Mouse (Mus musculus): Measurements from ENCODE around the gene Dars2.
"Not testable (repeated sequence)": the region's sequence is repeated elsewhere in the genome, so short reads cannot be mapped to it uniquely, and the experiment has no call there.

Gene Dars2

DNA sequence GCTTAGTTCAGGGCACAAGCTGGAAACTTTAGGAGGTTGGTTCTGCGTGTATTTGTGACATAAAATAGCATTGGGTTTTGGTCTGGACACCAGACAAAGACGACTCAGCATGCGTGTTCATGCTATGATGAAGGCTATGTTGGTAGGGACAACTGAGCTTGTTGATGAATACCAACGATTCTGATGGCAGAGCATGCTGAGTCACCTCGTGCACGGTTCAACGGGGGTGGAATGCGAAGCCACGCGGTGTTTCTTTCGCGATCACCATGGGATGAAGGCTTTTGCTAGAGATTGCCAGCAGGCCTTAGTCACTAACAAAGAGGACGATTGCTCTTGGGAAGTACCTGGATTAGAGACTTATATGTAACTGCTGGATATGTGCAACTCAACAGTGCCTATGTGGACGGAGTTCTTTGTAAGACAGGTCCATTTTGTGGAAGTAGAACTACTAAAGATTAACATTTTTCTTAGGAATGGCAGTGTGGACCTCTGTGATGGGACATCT, 35.1 kb downstream of the Dars2 start:
- DNase-seq (ENCODE audit: low spot score): no peak

DNA sequence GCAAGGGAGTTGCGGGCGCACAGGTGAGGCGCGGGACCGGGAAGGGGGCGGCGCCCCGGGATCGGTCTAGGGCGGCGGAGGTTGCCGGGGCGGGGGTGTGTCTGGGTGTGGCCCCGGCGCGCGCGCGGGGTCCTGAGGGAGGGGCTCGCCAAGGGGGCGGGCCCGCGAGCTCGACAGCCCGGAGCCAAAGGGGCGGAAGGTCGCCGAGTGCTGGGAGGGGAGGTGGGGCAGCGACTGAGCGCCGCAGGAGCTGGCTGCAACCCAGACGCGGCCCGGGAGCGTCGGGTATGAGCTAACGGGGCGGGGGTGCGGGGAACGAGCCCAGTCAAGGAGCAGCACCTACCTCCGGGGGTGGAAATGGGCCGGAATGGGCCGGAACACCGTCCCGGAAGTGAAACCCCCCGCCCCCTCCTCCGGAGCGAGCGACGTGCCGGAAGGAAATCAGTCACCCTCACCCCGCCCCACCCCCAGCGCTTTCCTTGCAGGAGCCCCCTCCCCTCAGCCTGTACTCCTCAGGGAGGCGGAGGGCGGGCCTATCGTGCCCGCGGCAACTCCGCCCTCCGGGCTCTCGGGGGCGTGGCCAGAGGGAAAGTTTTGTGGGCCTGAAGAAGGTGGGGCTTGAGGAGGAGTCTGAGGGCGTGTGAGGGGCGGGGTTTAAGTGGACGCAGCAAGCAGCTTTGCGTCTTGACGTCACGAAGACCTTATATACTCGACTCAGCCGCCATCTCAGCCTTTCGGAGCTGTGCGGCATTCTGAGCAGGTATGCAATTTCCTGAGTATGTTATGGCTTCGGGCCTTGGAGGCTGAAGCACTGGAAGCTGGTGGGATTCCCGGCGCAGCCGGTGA, 35.8 kb downstream of the Dars2 start, which contains the start of gene Zbtb37:
TSS of gene Zbtb37 (minus strand) at position 415 of the 846 bp plus-strand sequence.
- DNase-seq (ENCODE audit: low spot score): peak; percentile 98

DNA sequence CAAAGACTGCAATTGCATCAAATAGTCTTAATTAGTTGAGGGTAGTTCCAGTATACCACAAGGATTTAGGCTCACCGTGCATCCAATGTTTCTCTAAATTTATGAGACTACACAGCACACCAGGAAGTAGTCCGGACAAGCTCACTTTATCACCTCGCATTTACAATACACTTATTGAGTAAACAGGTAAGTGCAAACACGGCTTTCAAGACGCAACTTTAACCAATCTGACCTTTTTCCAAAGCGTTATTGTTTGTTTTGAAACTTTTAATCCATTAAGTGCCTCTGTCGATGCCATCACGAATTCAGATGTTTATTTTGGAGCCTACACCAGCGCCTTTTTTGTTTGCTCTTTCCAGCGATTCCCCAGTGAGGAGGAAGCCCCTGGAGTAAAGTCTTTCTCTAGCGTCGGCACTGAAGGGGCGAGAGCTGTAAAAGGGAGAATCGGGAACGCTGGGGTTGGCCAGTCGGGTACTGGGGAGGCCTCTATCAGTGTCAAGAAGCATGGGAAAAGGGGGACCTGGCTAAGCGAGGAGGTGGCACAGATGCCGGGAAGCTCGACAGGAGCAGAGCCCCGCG, 36.5 kb downstream of the Dars2 start:
- no peak for DNase-seq (ENCODE audit: low spot score)

DNA sequence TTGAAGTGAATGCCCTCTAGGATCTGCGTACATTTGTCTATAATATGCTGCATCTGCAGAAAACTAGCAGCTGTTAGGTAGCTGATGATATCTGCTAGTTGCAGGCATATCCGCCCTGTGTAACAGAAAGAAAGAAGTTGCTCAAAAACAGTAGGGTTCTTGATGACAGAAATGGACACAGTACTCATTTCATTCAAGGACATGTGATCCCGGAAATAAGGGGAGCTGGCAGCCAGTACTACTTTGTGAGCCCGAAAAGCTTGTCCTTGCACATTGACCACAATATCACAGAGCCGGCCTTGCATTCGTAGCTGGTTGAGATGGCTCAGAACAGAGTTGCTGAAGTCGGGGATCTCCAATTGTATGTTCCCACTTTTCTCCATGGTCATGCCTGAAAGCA, 38.1 kb downstream of the Dars2 start:
- no peak for DNase-seq (ENCODE audit: low spot score)

DNA sequence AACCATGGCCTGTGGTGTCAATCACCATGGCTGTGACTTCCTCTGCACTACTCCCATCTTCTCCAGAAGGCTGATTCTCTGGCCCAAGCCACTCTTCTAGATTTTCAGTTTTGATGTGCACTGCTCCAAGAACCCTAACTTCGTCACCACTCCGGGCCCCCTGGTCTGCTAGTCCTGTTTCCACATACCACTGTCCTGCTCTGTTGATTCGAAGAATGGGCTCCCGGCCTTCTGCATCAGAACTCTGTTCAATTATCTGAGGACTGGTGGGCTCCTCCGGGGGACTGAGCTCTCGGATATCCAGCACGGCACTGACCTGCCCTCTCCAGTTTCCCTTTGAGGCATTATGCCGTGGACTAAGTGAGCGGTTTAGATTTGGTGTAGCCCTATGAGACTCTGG, 38.6 kb downstream of the Dars2 start:
- no peak for DNase-seq (ENCODE audit: low spot score)

DNA sequence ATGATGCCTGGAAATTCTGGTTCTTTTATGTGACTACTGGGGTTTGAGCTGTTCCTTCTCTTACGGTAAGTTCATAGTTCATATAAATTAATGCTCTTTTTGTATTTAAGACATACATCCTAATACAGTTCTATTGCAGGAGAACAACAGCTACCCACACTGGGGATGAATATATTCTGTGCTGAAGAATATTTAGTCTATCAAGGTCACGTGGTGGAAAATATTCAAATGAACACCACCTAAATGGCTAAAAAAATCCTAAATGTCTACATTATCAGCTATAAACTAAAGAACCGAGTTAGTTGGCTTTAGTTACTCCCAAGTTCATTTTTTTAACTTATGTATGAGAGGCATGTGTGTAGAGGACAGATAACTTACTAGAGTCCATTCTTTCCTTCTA, 40.4 kb downstream of the Dars2 start:
- DNase-seq (ENCODE audit: low spot score): no peak

DNA sequence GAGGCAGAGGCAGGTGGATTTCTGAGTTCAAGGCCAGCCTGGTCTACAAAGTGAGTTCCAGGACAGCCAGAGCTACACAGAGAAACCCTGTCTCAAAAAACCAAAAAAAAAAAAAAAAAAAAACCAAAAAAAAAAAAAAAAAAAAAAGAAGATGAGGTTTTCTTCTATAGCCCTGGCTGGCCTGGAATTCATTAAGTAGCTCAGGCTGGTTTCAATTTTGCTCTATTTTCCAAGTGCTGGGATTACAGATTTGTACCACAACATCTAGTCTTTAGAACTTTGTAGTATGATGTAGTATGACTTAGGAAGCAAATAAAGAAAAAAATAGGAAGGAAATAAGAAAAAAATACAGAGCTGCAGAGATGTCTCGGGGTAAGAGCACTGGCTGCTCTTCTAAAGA, 42.0 kb downstream of the Dars2 start:
- not testable (repeated sequence) for DNase-seq (ENCODE audit: low spot score)

DNA sequence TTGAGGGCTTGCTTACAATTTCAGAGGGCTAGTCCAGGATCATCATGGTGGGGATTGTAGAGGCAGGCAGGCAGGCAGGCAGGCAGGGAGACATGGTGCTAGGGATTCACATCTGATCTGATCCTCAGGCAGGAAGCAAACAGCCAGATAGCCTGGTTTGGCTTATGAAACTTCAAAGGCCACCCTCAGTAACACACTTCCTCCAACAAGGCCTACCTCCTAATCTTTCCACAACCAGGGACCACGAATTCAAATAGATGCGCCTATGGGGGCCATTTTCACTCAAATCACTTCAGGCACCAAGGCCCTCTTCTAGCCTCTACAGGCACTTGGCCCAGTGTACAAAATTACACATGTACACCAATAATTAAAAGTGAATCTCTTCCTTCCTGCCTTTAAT, 43.3 kb downstream of the Dars2 start:
- no peak for DNase-seq (ENCODE audit: low spot score)

DNA sequence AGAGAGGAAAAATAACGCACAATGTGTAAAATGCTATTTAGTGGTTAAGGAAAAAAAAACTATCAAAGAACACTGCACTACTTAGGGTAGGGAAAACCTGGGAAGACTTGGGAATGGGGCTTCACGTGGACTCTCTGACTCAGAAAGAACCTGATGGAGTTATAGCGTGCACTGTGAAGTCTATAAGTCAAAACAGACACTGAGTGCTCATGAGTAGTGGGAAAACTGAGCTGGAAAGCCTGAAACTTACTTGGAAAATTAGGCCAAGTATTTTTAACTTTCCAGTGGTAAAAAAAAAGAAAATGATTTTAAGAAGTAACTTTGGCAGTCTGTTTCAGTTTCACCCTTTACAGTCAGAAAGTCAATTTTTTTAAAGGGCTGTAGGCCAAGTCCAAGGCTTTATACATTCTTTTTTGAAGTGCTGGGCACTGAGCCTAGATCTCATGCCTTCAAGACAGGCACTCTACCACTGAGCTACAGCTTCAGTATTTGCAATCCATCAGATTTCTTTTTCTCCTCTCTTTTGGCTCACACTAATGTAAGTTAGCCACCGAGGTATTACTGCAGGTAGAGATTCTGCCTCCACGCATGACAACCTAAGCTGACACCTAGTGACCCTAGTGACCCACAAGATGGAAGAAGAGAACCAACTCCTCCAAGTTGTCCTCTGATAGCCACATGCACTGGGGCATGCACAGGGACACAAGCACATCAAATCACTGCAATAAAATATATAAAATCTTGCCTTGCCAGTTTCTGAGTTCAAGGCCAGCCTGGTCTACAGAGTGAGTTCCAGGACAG, 44.8 kb downstream of the Dars2 start:
- no peak for DNase-seq (ENCODE audit: low spot score)

DNA sequence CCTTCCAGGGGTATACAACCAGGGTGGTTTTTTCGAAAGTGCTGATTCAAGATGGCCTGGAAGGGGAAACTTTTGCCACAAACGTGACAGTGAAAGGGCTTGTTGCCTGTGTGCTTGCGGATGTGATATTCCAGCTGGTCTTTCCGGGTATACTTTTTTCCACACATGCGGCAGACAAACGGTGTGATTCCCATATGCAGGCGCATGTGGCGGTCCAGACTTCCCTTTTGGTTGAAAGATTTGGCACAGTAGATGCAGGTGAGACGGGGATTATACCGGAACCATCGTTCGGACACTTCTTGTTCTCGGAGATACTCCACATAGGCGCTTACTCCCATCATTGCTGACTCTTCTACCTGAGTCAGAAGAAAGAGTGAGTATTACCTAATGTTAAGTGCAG, 50.4 kb downstream of the Dars2 start:
- no peak for DNase-seq (ENCODE audit: low spot score)

DNA sequence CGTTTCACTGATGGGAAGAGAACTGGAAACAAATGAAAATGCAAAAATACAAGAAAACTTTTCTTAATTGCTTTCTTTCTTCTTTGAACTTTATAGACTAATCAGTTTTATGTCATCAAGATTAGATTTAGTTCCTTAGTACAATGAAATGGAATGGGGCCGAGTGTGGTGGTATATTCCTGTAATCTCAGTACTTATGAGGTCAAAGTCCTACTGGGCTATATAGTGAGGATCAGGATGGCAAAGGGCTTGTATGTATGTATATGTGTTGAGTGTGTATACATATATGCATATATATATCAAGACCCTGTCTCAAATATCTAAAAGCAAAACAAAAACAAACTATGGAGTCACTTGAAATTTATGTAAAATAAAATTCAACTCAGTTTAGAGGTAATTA, 54.1 kb downstream of the Dars2 start:
- no peak for DNase-seq (ENCODE audit: low spot score)

DNA sequence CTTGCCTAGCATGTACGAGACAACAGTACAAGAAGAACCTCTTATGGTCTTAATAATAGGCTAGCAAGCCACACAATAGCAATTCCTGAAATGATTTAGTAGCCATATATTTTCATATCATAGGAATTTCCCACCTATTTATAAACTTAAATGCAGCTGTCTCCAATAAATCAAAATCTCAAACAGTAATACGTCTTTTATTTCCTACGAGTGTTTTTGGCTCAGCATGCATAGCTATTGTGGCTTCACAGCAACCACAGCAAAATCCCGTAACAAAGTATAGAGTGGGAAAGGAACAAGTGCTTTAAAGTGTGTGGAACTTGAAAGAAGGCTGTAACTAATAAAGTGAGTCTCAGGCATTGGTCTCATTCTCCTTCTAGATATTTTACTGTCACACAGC, 60.0 kb downstream of the Dars2 start:
- no peak for DNase-seq (ENCODE audit: low spot score)

DNA sequence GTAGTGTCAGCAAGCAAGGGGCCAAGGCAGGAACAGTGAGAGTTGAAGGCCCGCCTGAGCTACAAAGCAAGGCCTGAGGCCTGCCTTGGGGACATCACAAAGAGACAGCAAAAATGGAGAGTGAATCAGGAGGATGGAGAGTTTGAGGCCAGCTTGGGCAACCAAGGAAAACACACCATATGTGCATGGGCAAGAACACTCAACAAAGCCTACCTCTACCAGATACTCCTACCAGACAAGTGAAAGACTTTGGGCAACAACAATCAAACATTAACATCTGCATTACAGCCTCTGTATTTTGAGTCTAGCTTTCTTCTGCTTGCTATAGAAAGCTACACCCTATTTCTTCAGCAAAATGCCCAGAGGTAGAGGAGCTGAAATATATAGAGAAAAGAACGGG, 62.4 kb downstream of the Dars2 start:
- no peak for DNase-seq (ENCODE audit: low spot score)

DNA sequence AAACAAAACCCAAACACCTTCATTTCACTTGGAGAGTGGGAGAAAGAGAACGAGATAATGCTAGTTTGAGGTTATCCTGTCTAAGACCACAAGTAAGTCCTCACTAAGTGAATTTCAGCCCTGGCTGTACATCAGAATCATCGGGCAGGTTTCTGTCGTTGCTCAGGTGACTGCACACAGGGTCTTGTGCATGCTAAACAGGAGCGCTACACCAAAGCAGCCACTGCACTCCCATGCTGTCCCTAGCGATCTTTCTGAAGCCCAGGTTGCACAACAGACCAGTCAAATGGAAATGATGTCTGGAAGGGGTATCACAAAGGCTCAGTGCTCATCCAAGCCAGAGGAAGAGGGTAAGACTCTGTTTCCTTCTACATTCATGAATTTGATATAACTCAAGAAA, 64.0 kb downstream of the Dars2 start:
- no peak for DNase-seq (ENCODE audit: low spot score)

DNA sequence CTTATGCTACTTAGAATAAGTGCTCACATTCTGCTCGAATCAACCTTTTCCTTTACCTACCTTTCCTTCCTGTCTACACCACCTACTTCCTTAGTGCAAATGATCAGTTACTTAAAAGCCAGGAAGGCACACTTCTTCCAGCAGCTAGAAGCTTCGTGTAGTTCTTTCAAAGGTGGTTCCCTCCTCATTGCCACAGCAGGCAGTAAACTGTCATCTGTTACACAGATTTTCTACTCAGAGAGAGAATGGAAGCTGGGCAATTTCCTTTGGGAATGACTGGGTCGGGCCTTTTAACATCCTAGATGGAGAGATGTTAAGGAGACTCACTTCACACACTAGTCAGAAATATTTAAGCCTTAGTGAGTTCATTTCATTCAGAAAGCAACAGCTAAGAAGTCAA, 64.9 kb downstream of the Dars2 start:
- DNase-seq (ENCODE audit: low spot score): no peak

DNA sequence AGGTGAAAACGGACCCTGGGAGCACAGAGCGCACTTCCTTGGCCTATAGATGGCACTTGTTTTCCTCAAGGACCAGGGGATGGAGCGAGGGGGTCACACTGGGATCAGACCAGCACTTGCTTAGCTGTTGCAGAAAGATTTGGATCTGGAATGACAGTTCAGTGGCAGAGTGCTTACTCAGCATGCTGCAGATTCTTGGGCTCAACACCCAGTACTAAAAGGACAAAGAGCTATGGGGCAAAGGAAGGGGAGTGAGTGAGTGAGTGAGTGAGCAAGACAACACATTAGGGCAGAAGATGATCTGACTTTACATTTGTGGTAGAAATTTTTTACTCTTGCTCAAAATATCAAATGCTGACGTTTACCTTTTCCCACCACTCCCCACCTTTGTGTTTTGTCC, 65.5 kb downstream of the Dars2 start:
- DNase-seq (ENCODE audit: low spot score): no peak

DNA sequence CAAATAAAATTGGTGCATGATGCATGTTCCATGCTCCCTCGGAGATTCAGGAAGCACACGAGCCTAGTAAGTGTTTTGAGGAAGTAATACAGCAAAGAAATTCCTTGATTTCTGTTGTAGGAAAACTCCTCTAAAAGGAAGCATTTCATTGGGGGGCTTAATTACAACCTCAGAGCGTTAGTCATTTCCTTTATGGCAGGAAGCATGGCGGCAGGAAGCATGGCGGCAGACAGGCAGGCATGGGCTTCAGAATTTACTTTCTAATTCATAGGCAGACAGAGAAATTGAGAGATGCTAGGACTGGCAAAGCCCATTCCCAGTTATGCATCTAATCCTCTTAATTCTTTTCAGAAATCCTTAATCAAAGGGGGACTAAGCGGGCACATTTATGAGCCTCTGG, 76.6 kb downstream of the Dars2 start:
- DNase-seq (ENCODE audit: low spot score): no peak
